In the genomic region with DNA sequence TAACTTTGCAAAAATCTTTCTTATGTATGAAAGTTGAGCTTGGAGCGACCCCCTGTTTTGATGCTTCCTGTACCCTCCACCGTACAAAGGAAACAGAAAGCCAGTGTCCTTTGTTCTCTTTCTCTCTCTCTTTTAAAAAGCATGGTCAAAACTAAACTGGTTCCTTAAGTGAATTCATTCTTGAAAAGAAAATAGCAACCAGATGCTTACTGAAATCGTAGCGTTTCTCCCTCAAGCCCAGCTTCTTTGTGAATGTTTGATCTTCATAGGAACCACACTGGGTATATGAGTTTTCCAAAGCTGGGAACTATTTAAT, we compare ENCODE assay signal across 8 mouse cellular contexts. TPM values are rescaled to one million over a fixed set of nuclear protein-coding genes. Genes with fewer than 3 reads are reported as not detected.
DNase-seq lines count a peak whose midpoint lies in the region; ATAC-seq lines count a peak whose summit lies in the region.

No protein-coding gene starts in this region.

- ATAC-seq in hindbrain, embryonic 12.5 days (ENCODE audit: low FRiP score), result no peak
- ATAC-seq in megakaryocyte progenitor cell, adult 5-6 weeks (replicated peaks; ENCODE audit: poor library complexity), result peak; percentile 20; the same call in 1 of the 2 replicates

- no peak overlapping the region for H3K9ac ChIP-seq in hindbrain, embryonic 12.5 days

- H3K36me3 ChIP-seq in heart, embryonic 10.5 days, result no peaks in the 10 kb centered on the region
- H3K36me3 ChIP-seq in hindbrain, embryonic 12.5 days, result no peaks in the 10 kb centered on the region

- no peak overlapping the region for H3K4me3 ChIP-seq in heart, embryonic 10.5 days
- peak overlapping the region; percentile 14; the same call in 1 of the 2 replicates for H3K4me3 ChIP-seq in hindbrain, embryonic 12.5 days

- peaks cover 6% of the 10 kb centered on the region; the same call in 1 of the 2 replicates for H3K4me1 ChIP-seq in heart, embryonic 10.5 days
- H3K4me1 ChIP-seq in hindbrain, embryonic 12.5 days, result peaks cover 6% of the 10 kb centered on the region

- 45% methylated on average over 4 of the region's 4 CpGs for WGBS in heart, embryonic 10.5 days
- 14% methylated on average over 4 of the region's 4 CpGs for WGBS in hindbrain, embryonic 12.5 days

- no peak for DNase-seq in heart, embryonic 10.5 days (ENCODE audit: low spot score)
- DNase-seq in heart, postnatal 10 days, result no peak
- DNase-seq in embryo, embryonic 11 days, result peak; percentile 64
- DNase-seq in right cerebral cortex, postnatal 14 days, result no peak
- no peak for DNase-seq in spleen, adult 12 weeks (ENCODE audit: low spot score)
- no peak for DNase-seq in cerebellum, adult 18-20 months

- intact Hi-C loops in heart, postnatal 10 days (cut with DNase I), result no loop called here

- no peaks in the 10 kb centered on the region for H3K27me3 ChIP-seq in heart, embryonic 10.5 days (ENCODE audit: insufficient read depth, poor library complexity, severe bottlenecking)
- H3K27me3 ChIP-seq in hindbrain, embryonic 12.5 days, result no peaks in the 10 kb centered on the region

- H3K27ac ChIP-seq in heart, embryonic 10.5 days, result peak overlapping the region; percentile 24
- H3K27ac ChIP-seq in hindbrain, embryonic 12.5 days, result 0 out of 2 replicates have a peak overlapping the region, but pooled peaks have one; percentile 48

- no peaks in the 10 kb centered on the region for H3K9me3 ChIP-seq in heart, embryonic 10.5 days
- no peaks in the 10 kb centered on the region for H3K9me3 ChIP-seq in hindbrain, embryonic 12.5 days (replicated peaks)

- peak overlapping the region; percentile 51 for H3K4me2 ChIP-seq in hindbrain, embryonic 12.5 days (replicated peaks)

RNA-seq across cellular contexts. Expression of a gene that starts 40.6 kb away (rescaled TPM):
- 5.4 and 8.4 TPM in 2 replicates for polyA plus RNA-seq in heart, embryonic 10.5 days (2016; fragmentation: Nextera tagmentation; extraction: Ambion mirVana)
- total RNA-seq in heart, postnatal 10 days (2021), result 10 to 100 TPM; 13.5 to 15.0 TPM
- polyA plus RNA-seq in hindbrain, embryonic 12.5 days (2016; fragmentation: Nextera tagmentation; extraction: Ambion mirVana), result 19.1 and 21.1 TPM in 2 replicates
- 1.1 and 6.0 TPM in 2 replicates for total RNA-seq in megakaryocyte progenitor cell, adult 5-6 weeks (2015)
- total RNA-seq in megakaryocyte progenitor cell, adult 5-6 weeks (2017), result 1.2 and 3.2 TPM in 2 replicates
